Mouse (Mus musculus) bone marrow, adult 2 months (tissue): ENCODE data around the gene Pagr1a.

ENCODE experiments used
- CTCF ChIP-seq: fragments of 200-500 bp; IDR thresholded peaks from 2 replicates; pipeline ENCODE4 v1.5.1; 2011; ENCODE audit warnings: low read length, control low read depth; ENCODE audit not compliant: control insufficient read depth, insufficient read depth
- POLR2A ChIP-seq: fragments of 200-500 bp; IDR thresholded peaks from 2 replicates; pipeline ENCODE4 v1.6.1; 2011; ENCODE audit warnings: low read depth, mild to moderate bottlenecking, control low read depth, low read length, borderline replicate concordance; ENCODE audit not compliant: control insufficient read depth

- TF ChIP-seq CTCF (no peak), POLR2A (no peak)
Measured at GRCm38 (mm10) chr7:126988816-126989215, 28.3 kb downstream of the Pagr1a start.
